Mouse (Mus musculus) CH12.LX (cell line): ENCODE data around the gene Nop53. TPM values are rescaled to one million over a fixed set of nuclear protein-coding genes. Genes with fewer than 3 reads are reported as not detected.

Experiments
- DNase-seq: peaks from one replicate; pipeline ENCODE4 v3.0.0-alpha.2; 2013; ENCODE audit errors: extremely low read depth
- H3K27ac ChIP-seq: 2 replicates; pipeline ENCODE4 v1.5.1; 2012; ENCODE audit warnings: low read depth, mild to moderate bottlenecking, control low read depth, moderate library complexity; ENCODE audit not compliant: insufficient read depth
- H3K27me3 ChIP-seq: replicated peaks from 2 replicates; pipeline ENCODE3; 2012; ENCODE audit warnings: inconsistent platforms
- H3K36me3 ChIP-seq, 2 experiments: replicated peaks in 1 of 2; 2 replicates each; pipeline versions ENCODE3 to v1.6.1; 2012; ENCODE audit warnings: inconsistent platforms in 1 of 2, low read length in 1 of 2, mild to moderate bottlenecking in 1 of 2, mixed read lengths in 1 of 2, moderate library complexity in 1 of 2; ENCODE audit not compliant: control insufficient read depth in 1 of 2, insufficient read depth in 1 of 2
- H3K4me1 ChIP-seq, 2 experiments: 2 replicates each; pipeline ENCODE4 v1.6.1; 2012; ENCODE audit warnings: inconsistent platforms in 1 of 2, moderate library complexity in 1 of 2; ENCODE audit not compliant: insufficient read depth in 2 of 2, control insufficient read depth in 1 of 2
- H3K4me2 ChIP-seq: 2 replicates; pipeline ENCODE4 v1.6.1; 2012; ENCODE audit warnings: low read depth, mild to moderate bottlenecking, control low read depth; ENCODE audit not compliant: poor library complexity, insufficient read depth, severe bottlenecking
- H3K4me3 ChIP-seq, 3 experiments: fragments of 150-350 bp in 1 of 3; sonication (generic) in 1 of 3; replicated peaks in 1 of 3; 2 replicates each; pipeline versions ENCODE3 to v1.5.1; 2011 to 2012; ENCODE audit warnings: low read depth in 2 of 3, low read length in 2 of 3, mild to moderate bottlenecking in 2 of 3, moderate library complexity in 2 of 3, control low read depth in 1 of 3, improper control_type of control experiment in 1 of 3, inconsistent platforms in 1 of 3, mixed read lengths in 1 of 3; ENCODE audit not compliant: poor library complexity in 1 of 3
- H3K79me2 ChIP-seq: replicated peaks from 2 replicates; pipeline ENCODE4 v1.6.1; 2012; ENCODE audit warnings: mild to moderate bottlenecking, moderate library complexity; ENCODE audit not compliant: control insufficient read depth, poor library complexity, insufficient read depth, severe bottlenecking; ENCODE audit errors: extremely low read depth
- H3K9ac ChIP-seq: 2 replicates; pipeline ENCODE4 v1.6.1; 2012; ENCODE audit warnings: low read depth, mild to moderate bottlenecking, control low read depth, moderate library complexity; ENCODE audit not compliant: insufficient read depth
- H3K9me3 ChIP-seq: replicated peaks from 2 replicates; pipeline ENCODE3; 2012; ENCODE audit warnings: low read length, inconsistent platforms, mixed read lengths
- BHLHE40 ChIP-seq: IDR thresholded peaks from 2 replicates; pipeline ENCODE4 v1.6.1; 2011; ENCODE audit warnings: mild to moderate bottlenecking, low read depth, low read length, improper control_type of control experiment
- CHD1 ChIP-seq: IDR thresholded peaks from 2 replicates; pipeline ENCODE4 v1.6.1; 2012; ENCODE audit warnings: low read depth, low read length, improper control_type of control experiment, inconsistent platforms
- CHD2 ChIP-seq: IDR thresholded peaks from 2 replicates; pipeline ENCODE4 v1.6.1; 2011; ENCODE audit warnings: low read length, improper control_type of control experiment
- CTCF ChIP-seq, 2 experiments: IDR thresholded peaks in 1 of 2; conservative IDR thresholded peaks in 1 of 2; 2 replicates each; pipeline ENCODE4 v1.5.1; 2011 to 2012; ENCODE audit warnings: low read depth in 2 of 2, low read length in 2 of 2, improper control_type of control experiment in 1 of 2, inconsistent platforms in 1 of 2, mild to moderate bottlenecking in 1 of 2, moderate library complexity in 1 of 2
- E2F4 ChIP-seq: IDR thresholded peaks from 2 replicates; pipeline ENCODE4 v1.6.1; 2011; ENCODE audit warnings: low read depth, low read length, improper control_type of control experiment; ENCODE audit not compliant: insufficient replicate concordance
- EP300 ChIP-seq: IDR thresholded peaks from 2 replicates; pipeline ENCODE4 v1.6.1; 2011; ENCODE audit warnings: low read length, improper control_type of control experiment
- ETS1 ChIP-seq: conservative IDR thresholded peaks from 2 replicates; pipeline ENCODE4 v1.6.1; 2012; ENCODE audit warnings: low read depth, mild to moderate bottlenecking, inconsistent platforms, low read length, improper control_type of control experiment, moderate library complexity
- GABPA ChIP-seq: IDR thresholded peaks from 2 replicates; pipeline ENCODE4 v1.6.1; 2012; ENCODE audit warnings: low read depth, low read length, improper control_type of control experiment, inconsistent platforms; ENCODE audit not compliant: insufficient replicate concordance
- HCFC1 ChIP-seq: IDR thresholded peaks from 2 replicates; pipeline ENCODE4 v1.6.1; 2012; ENCODE audit warnings: low read depth, mild to moderate bottlenecking, inconsistent platforms, low read length, improper control_type of control experiment
- JUND ChIP-seq: conservative IDR thresholded peaks from 2 replicates; pipeline ENCODE4 v1.6.1; 2011; ENCODE audit warnings: low read depth, low read length, improper control_type of control experiment
- MAFK ChIP-seq: IDR thresholded peaks from 2 replicates; pipeline ENCODE4 v1.6.1; 2011; ENCODE audit warnings: low read length, improper control_type of control experiment; ENCODE audit not compliant: insufficient replicate concordance
- MAZ ChIP-seq: IDR thresholded peaks from 2 replicates; pipeline ENCODE4 v1.6.1; 2012; ENCODE audit warnings: low read depth, mild to moderate bottlenecking, inconsistent platforms, low read length, improper control_type of control experiment, moderate library complexity
- MEF2A ChIP-seq: IDR thresholded peaks from 2 replicates; pipeline ENCODE4 v1.6.1; 2014; ENCODE audit warnings: low read depth, mild to moderate bottlenecking, inconsistent platforms, low read length, improper control_type of control experiment, borderline replicate concordance
- NELFE ChIP-seq: IDR thresholded peaks from 2 replicates; pipeline ENCODE4 v1.6.1; 2011; ENCODE audit warnings: low read depth, low read length, improper control_type of control experiment
- PAX5 ChIP-seq: IDR thresholded peaks from 2 replicates; pipeline ENCODE4 v1.6.1; 2012; ENCODE audit warnings: low read length, inconsistent platforms, mixed read lengths
- RAD21 ChIP-seq: IDR thresholded peaks from 2 replicates; pipeline ENCODE4 v1.6.1; 2011; ENCODE audit warnings: low read depth, mild to moderate bottlenecking, low read length, improper control_type of control experiment, moderate library complexity
- RCOR1 ChIP-seq: conservative IDR thresholded peaks from 2 replicates; pipeline ENCODE4 v1.6.1; 2012; ENCODE audit warnings: low read depth, mild to moderate bottlenecking, inconsistent platforms, low read length, improper control_type of control experiment
- SMC3 ChIP-seq: IDR thresholded peaks from 2 replicates; pipeline ENCODE4 v1.6.1; 2011; ENCODE audit warnings: low read depth, low read length, improper control_type of control experiment
- TBP ChIP-seq: conservative IDR thresholded peaks from 2 replicates; pipeline ENCODE4 v1.6.1; 2011; ENCODE audit warnings: low read depth, low read length, improper control_type of control experiment
- USF1 ChIP-seq: IDR thresholded peaks from 2 replicates; pipeline ENCODE4 v1.6.1; 2014; ENCODE audit warnings: low read depth, mild to moderate bottlenecking, inconsistent platforms, low read length, improper control_type of control experiment
- USF2 ChIP-seq: conservative IDR thresholded peaks from 2 replicates; pipeline ENCODE4 v1.6.1; 2011; ENCODE audit warnings: low read depth, low read length, improper control_type of control experiment
- ZC3H11A ChIP-seq: IDR thresholded peaks from 2 replicates; pipeline ENCODE4 v1.6.1; 2012; ENCODE audit warnings: low read depth, mild to moderate bottlenecking, inconsistent platforms, low read length, improper control_type of control experiment
- ZMIZ1 ChIP-seq: IDR thresholded peaks from 2 replicates; pipeline ENCODE4 v1.6.1; 2012; ENCODE audit warnings: low read depth, mild to moderate bottlenecking, inconsistent platforms, low read length, improper control_type of control experiment
- ZNF384 ChIP-seq: IDR thresholded peaks from 2 replicates; pipeline ENCODE4 v1.6.1; 2012; ENCODE audit warnings: low read depth, low read length, improper control_type of control experiment, inconsistent platforms
- dilution Hi-C: fragments of 300-500 bp; cut with MboI; formaldehyde crosslinking; loops from 2 replicates; pipeline ENCODE4 v1.14.3; 2020; ENCODE audit warnings: low sequenced_read_pairs; ENCODE audit not compliant: extremely low pct_unique_long_range_greater_than_20kb, extremely low pct_ligation_motif_present
- in situ Hi-C: fragments of 300-500 bp; cut with MboI; formaldehyde crosslinking; loops from 3 replicates; pipeline ENCODE4 v1.14.3; 2019; ENCODE audit warnings: low sequenced_read_pairs, low pct_ligation_motif_present, low pct_unique_long_range_greater_than_20kb, mixed read lengths
- polyA plus RNA-seq: library from polyadenylated mRNA; unstranded; fragments of >175 nt; gene quantifications from 2 replicates; pipeline ENCODE4 v1.2.1, GENCODE M21; 2012; ENCODE audit warnings: low read depth; ENCODE audit not compliant: insufficient read length
- total RNA-seq, 2 experiments: library from RNA; depleted of rRNA; stranded (reverse); fragments of 300-350 nt in 1 of 2; fragments of >200 nt in 1 of 2; gene quantifications; 2 replicates each; pipeline ENCODE4 v1.2.3; 2012 to 2014

Nop53 gene
- total and polyA plus RNA-seq, 3 experiments: 199 to 310 (median 291) TPM

DNA sequence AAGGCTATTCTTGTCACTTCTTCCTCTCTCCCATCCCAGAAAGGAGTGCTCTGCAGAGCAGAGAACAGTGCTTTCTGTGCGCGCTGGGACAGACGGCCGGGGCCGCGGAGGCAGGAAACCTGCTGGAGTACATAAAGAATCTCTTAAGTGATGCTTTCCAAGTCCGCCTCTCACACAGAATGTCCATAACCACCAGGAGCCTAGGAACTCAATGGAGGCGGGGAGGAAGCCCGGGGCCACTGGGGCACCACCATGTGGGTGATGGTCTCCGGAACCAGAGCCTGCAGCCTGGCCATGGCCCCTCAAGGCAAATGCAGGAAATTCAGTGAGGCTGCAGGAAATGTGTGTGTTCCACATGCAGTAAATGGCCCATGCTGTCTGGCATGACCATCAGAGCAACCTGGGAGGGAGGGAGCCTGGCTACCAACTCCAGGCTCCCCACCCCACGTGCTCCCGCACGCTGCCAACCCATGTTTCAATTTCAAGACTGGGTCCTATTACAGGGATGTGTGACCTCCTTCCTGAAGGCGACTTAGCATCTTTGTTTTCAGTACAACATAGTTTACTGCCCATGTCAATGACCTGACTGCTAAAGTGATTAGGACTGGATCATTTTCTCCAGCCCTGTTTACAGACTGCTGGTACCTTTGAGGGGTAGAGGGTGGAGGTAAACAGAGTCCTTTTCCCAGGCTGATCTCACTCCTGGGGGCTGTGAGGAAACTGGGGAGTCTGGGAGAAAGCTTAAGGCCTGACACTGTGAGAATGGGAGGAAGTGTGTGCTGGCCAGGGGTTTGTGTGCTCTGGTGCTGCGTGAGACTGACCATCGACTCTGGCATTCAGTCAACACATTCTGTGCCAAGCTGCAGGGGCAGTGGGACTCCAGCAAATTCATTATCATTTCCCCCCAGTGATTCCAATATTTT lies 12.2 kb downstream of the Nop53 start:
- in situ Hi-C loops (loop anchor here (25.0 kb wide), 1 partner anchor 854 kb away; the partner anchor contains the start of gene Slc1a5), dilution Hi-C loops (no loop called here)
- no peak overlapping the region for H3K9ac ChIP-seq
- peaks cover 16 to 35% of the 10 kb centered on the region in 2 experiments for H3K36me3 ChIP-seq
- no peak overlapping the region for H3K4me3 ChIP-seq
- H3K4me1 ChIP-seq: peaks cover 0 to 4% of the 10 kb centered on the region in 2 experiments; a peak in 1 of 4 replicates
- no peaks in the 10 kb centered on the region for H3K9me3 ChIP-seq
- no peaks in the 10 kb centered on the region for H3K79me2 ChIP-seq
- TF ChIP-seq PAX5 (no peak), ZMIZ1 (no peak), CHD2 (no peak), TBP (no peak), EP300 (no peak), MAZ (no peak), USF2 (no peak), BHLHE40 (no peak), RAD21 (no peak), RCOR1 (no peak), E2F4 (no peak), USF1 (no peak), SMC3 (no peak), JUND (no peak), MEF2A (no peak), CTCF (conservative IDR thresholded peaks at IDR 0.05 in 1 of 2, IDR thresholded peaks at IDR 0.05 in 1 of 2; ENCODE audit: low read depth in 2 of 2, low read length in 2 of 2) (no peak)
- TF ChIP-seq, all 38 proteins: peak for 0
- no peak for DNase-seq
- H3K27ac ChIP-seq: no peak overlapping the region
- no peaks in the 10 kb centered on the region for H3K27me3 ChIP-seq
- no peak overlapping the region for H3K4me2 ChIP-seq

DNA sequence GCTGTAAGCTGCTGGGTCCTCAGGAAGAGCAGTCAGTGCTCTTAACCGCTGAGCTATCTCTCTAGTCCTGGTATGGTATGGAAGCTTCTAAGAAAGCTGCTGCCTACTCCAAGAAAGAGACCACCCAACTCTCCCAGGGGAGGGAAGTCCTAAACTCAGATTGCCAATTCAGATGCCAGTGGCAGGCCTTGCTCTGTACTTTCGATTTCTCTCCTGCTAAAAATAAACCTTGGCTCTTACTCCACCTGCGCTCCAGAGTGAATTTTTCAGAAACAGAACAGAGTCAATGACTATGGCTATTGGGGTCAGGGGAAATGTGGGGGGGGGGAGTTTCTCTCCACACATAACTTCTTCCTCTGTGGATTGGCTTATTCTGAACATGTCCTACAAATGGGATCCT lies 14.2 kb downstream of the Nop53 start:
- TF ChIP-seq HCFC1: no peak
- no peak for TF ChIP-seq MAFK
- TF ChIP-seq USF2: no peak
- TF ChIP-seq ZC3H11A: no peak
- no peak for TF ChIP-seq GABPA
- no peak for TF ChIP-seq ETS1
- no peak for TF ChIP-seq EP300
- TF ChIP-seq CHD1: no peak
- TF ChIP-seq E2F4: no peak
- TF ChIP-seq ZNF384: no peak
- TF ChIP-seq ZMIZ1: no peak
- no peak for TF ChIP-seq NELFE
- Histone ChIP-seq H3K79me2 (no peaks in the 10 kb centered on the region), H3K9ac (no peak overlapping the region), H3K4me2 (no peak overlapping the region), H3K27ac (no peak overlapping the region), H3K4me3 (no peak overlapping the region), H3K4me1 (peaks cover 0 to 4% of the 10 kb centered on the region in 2 experiments; a peak in 1 of 4 replicates), H3K9me3 (no peaks in the 10 kb centered on the region), H3K36me3 (peaks cover 0 to 16% of the 10 kb centered on the region in 2 experiments), H3K27me3 (no peaks in the 10 kb centered on the region)
- DNase-seq: no peak
- dilution Hi-C loops (no loop called here), in situ Hi-C loops (loop anchor here (25.0 kb wide), 1 partner anchor 856 kb away; the partner anchor contains the start of gene Slc1a5)
